Comparison of ENCODE assay signal across 9 mouse cellular contexts in genomic region chr14:55898947-55899346, GRCm38 (mm10). TPM values are rescaled to one million over a fixed set of nuclear protein-coding genes. Genes with fewer than 3 reads are reported as not detected.
DNase-seq lines count a peak whose midpoint lies in the region; ATAC-seq and TF ChIP-seq lines count a peak whose summit lies in the region.
"Had no signal": no experiment of that assay in that cellular context is flagged by ENCODE, and none has a peak within 500 bp of the region (broad histone marks: within the 10 kb centered on the region; RNA-seq: fewer than 3 reads in every experiment).

No protein-coding gene starts in this region.

- TF ChIP-seq CTCF in midbrain, postnatal 0 days (IDR thresholded peaks at IDR 0.05), result no peak

- no peak overlapping the region for H3K4me2 ChIP-seq in hindbrain, embryonic 11.5 days (replicated peaks; ENCODE audit: low read depth, low read length)
- H3K4me2 ChIP-seq in embryonic facial prominence, embryonic 15.5 days (replicated peaks), result peak overlapping the region; percentile 88
- H3K4me2 ChIP-seq in hindbrain, embryonic 14.5 days (replicated peaks), result peak overlapping the region; percentile 93
- H3K4me2 ChIP-seq in midbrain, postnatal 0 days (ENCODE audit: low read depth, low read length, poor library complexity, severe bottlenecking), result peak overlapping the region; percentile 84

- no peaks in the 10 kb centered on the region for H3K9me3 ChIP-seq in hindbrain, embryonic 10.5 days
- no peaks in the 10 kb centered on the region for H3K9me3 ChIP-seq in hindbrain, embryonic 11.5 days (ENCODE audit: control insufficient read depth, low read length)
- H3K9me3 ChIP-seq in embryonic facial prominence, embryonic 15.5 days (replicated peaks), result no peaks in the 10 kb centered on the region
- H3K9me3 ChIP-seq in hindbrain, embryonic 14.5 days (ENCODE audit: control insufficient read depth, low read length), result no peaks in the 10 kb centered on the region
- H3K9me3 ChIP-seq in midbrain, postnatal 0 days (ENCODE audit: low read length), result no peaks in the 10 kb centered on the region

- 88% methylated on average over 7 of the region's 7 CpGs for WGBS in hindbrain, embryonic 10.5 days
- 94% methylated on average over 7 of the region's 7 CpGs for WGBS in hindbrain, embryonic 11.5 days
- 87% methylated on average over 7 of the region's 7 CpGs for WGBS in embryonic facial prominence, embryonic 15.5 days
- 89% methylated on average over 7 of the region's 7 CpGs for WGBS in hindbrain, embryonic 14.5 days
- WGBS in midbrain, postnatal 0 days, result 90% methylated on average over 7 of the region's 7 CpGs

- no peak overlapping the region for H3K9ac ChIP-seq in hindbrain, embryonic 11.5 days (ENCODE audit: low read depth, low read length)
- 0 out of 2 replicates have a peak overlapping the region, but pooled peaks have one; percentile 66 for H3K9ac ChIP-seq in embryonic facial prominence, embryonic 15.5 days
- no peak overlapping the region for H3K9ac ChIP-seq in hindbrain, embryonic 14.5 days
- H3K9ac ChIP-seq in midbrain, postnatal 0 days (replicated peaks; ENCODE audit: low read length, poor library complexity, severe bottlenecking), result no peak overlapping the region

- H3K4me1 ChIP-seq in hindbrain, embryonic 10.5 days (replicated peaks), result peaks cover 25% of the 10 kb centered on the region
- 0 out of 2 replicates have a peak, but pooled peaks cover 3% of the 10 kb centered on the region for H3K4me1 ChIP-seq in hindbrain, embryonic 11.5 days (replicated peaks; ENCODE audit: control insufficient read depth, insufficient read depth, low read length)
- peaks cover 19% of the 10 kb centered on the region for H3K4me1 ChIP-seq in embryonic facial prominence, embryonic 15.5 days
- peaks cover 13% of the 10 kb centered on the region for H3K4me1 ChIP-seq in hindbrain, embryonic 14.5 days (replicated peaks; ENCODE audit: control insufficient read depth, insufficient read depth, low read length)
- peaks cover 4% of the 10 kb centered on the region; the same call in 1 of the 2 replicates for H3K4me1 ChIP-seq in midbrain, postnatal 0 days (ENCODE audit: insufficient read depth, low read length)

- no peak for DNase-seq in hindbrain, embryonic 10.5 days (ENCODE audit: low spot score)
- no peak for DNase-seq in hindbrain, embryonic 11.5 days (ENCODE audit: low spot score)
- no peak for DNase-seq in hindbrain, embryonic 14.5 days (ENCODE audit: low spot score)
- no peak for DNase-seq in midbrain, postnatal 0 days (ENCODE audit: low spot score)
- DNase-seq in left cerebral cortex, postnatal 14 days (ENCODE audit: low spot score in 2 of 2), result no peak
- DNase-seq in left cerebral cortex, postnatal 36 days (ENCODE audit: low spot score in 2 of 2), result no peak

- H3K36me3 ChIP-seq in hindbrain, embryonic 10.5 days, result peaks cover 45% of the 10 kb centered on the region
- H3K36me3 ChIP-seq in hindbrain, embryonic 11.5 days (ENCODE audit: control insufficient read depth, insufficient read depth, low read length), result peaks cover 8% of the 10 kb centered on the region
- peaks cover 45% of the 10 kb centered on the region for H3K36me3 ChIP-seq in embryonic facial prominence, embryonic 15.5 days
- H3K36me3 ChIP-seq in hindbrain, embryonic 14.5 days (replicated peaks; ENCODE audit: control insufficient read depth, insufficient read depth), result peaks cover 44% of the 10 kb centered on the region
- H3K36me3 ChIP-seq in midbrain, postnatal 0 days (ENCODE audit: insufficient read depth, low read length), result peaks cover 42% of the 10 kb centered on the region

- peak overlapping the region; percentile 62; the same call in 1 of the 2 replicates for H3K4me3 ChIP-seq in hindbrain, embryonic 10.5 days
- no peak overlapping the region for H3K4me3 ChIP-seq in hindbrain, embryonic 11.5 days (ENCODE audit: low read depth, low read length)
- H3K4me3 ChIP-seq in embryonic facial prominence, embryonic 15.5 days (replicated peaks), result no peak overlapping the region
- no peak overlapping the region for H3K4me3 ChIP-seq in hindbrain, embryonic 14.5 days (replicated peaks; ENCODE audit: low read length)
- H3K4me3 ChIP-seq in midbrain, postnatal 0 days (ENCODE audit: low read depth, low read length), result no peak overlapping the region

- intact Hi-C loops in left cerebral cortex, postnatal 14 days (cut with DNase I), result no loop called here
- intact Hi-C loops in left cerebral cortex, postnatal 36 days (cut with DNase I), result no loop called here

- 0 out of 2 replicates have a peak, but pooled peaks cover 8% of the 10 kb centered on the region for H3K27me3 ChIP-seq in hindbrain, embryonic 10.5 days (ENCODE audit: insufficient read depth, poor library complexity, severe bottlenecking)
- no peaks in the 10 kb centered on the region for H3K27me3 ChIP-seq in hindbrain, embryonic 11.5 days (ENCODE audit: control insufficient read depth, insufficient read depth, low read length)
- no peaks in the 10 kb centered on the region for H3K27me3 ChIP-seq in embryonic facial prominence, embryonic 15.5 days
- H3K27me3 ChIP-seq in hindbrain, embryonic 14.5 days (ENCODE audit: control insufficient read depth, insufficient read depth, low read length), result no peaks in the 10 kb centered on the region
- H3K27me3 ChIP-seq in midbrain, postnatal 0 days (ENCODE audit: insufficient read depth, low read length), result no peaks in the 10 kb centered on the region
- H3K27me3 ChIP-seq: Patski had no signal

- ATAC-seq in hindbrain, embryonic 11.5 days (ENCODE audit: low FRiP score), result no peak
- ATAC-seq in embryonic facial prominence, embryonic 15.5 days (ENCODE audit: insufficient number of reproducible peaks, low FRiP score, low TSS enrichment, low read depth), result no peak
- ATAC-seq in hindbrain, embryonic 14.5 days (ENCODE audit: low FRiP score), result no peak
- no peak for ATAC-seq in midbrain, postnatal 0 days (ENCODE audit: low FRiP score)

- 0 out of 2 replicates have a peak overlapping the region, but pooled peaks have one; percentile 87 for H3K27ac ChIP-seq in hindbrain, embryonic 10.5 days
- H3K27ac ChIP-seq in hindbrain, embryonic 11.5 days (ENCODE audit: low read depth, low read length), result no peak overlapping the region
- H3K27ac ChIP-seq in embryonic facial prominence, embryonic 15.5 days (replicated peaks), result peak overlapping the region; percentile 89; the same call in 1 of the 2 replicates
- no peak overlapping the region for H3K27ac ChIP-seq in hindbrain, embryonic 14.5 days
- H3K27ac ChIP-seq in midbrain, postnatal 0 days (ENCODE audit: low read depth, low read length), result no peak overlapping the region

RNA-seq across cellular contexts. Expression of gene Sdr39u1, which starts 1.1 kb away (rescaled TPM):
- 33.2 and 38.1 TPM in 2 replicates for polyA plus RNA-seq in hindbrain, embryonic 10.5 days (2016; fragmentation: Nextera tagmentation; extraction: Ambion mirVana)
- polyA plus RNA-seq in hindbrain, embryonic 11.5 days (2014; fragmentation: Nextera tagmentation; extraction: Ambion mirVana), result 39.7 and 41.9 TPM in 2 replicates
- 73.9 and 79.1 TPM in 2 replicates for polyA plus RNA-seq in embryonic facial prominence, embryonic 15.5 days (2015; fragmentation: Nextera tagmentation; extraction: Ambion mirVana)
- 131 and 138 TPM in 2 replicates for polyA plus RNA-seq in hindbrain, embryonic 14.5 days (2014; fragmentation: Nextera tagmentation; extraction: Ambion mirVana)
- total RNA-seq in midbrain, postnatal 0 days (2014; rRNA removed), result 143 and 146 TPM in 2 replicates
- polyA plus RNA-seq in midbrain, postnatal 0 days (2015; fragmentation: Nextera tagmentation; extraction: Ambion mirVana), result 131 and 162 TPM in 2 replicates
- total RNA-seq in left cerebral cortex, postnatal 14 days (2021), result 10 to 100 TPM; 85.8 to 94.6 TPM
- total RNA-seq in left cerebral cortex, postnatal 36 days (2021), result 100 to 1,000 TPM in 1 of 2 experiments, 10 to 100 TPM in 1; 89.7 to 104 TPM

RNA-seq across cellular contexts. Expression of gene Khnyn, which starts 14.2 kb away (rescaled TPM):
- polyA plus RNA-seq in hindbrain, embryonic 10.5 days (2016; fragmentation: Nextera tagmentation; extraction: Ambion mirVana), result 21.4 and 24.2 TPM in 2 replicates
- polyA plus RNA-seq in hindbrain, embryonic 11.5 days (2014; fragmentation: Nextera tagmentation; extraction: Ambion mirVana), result 7.8 and 9.3 TPM in 2 replicates
- 18.8 and 19.9 TPM in 2 replicates for polyA plus RNA-seq in embryonic facial prominence, embryonic 15.5 days (2015; fragmentation: Nextera tagmentation; extraction: Ambion mirVana)
- 6.6 and 7.0 TPM in 2 replicates for polyA plus RNA-seq in hindbrain, embryonic 14.5 days (2014; fragmentation: Nextera tagmentation; extraction: Ambion mirVana)
- total RNA-seq in midbrain, postnatal 0 days (2014; rRNA removed), result 14.2 and 19.9 TPM in 2 replicates
- 6.3 and 6.5 TPM in 2 replicates for polyA plus RNA-seq in midbrain, postnatal 0 days (2015; fragmentation: Nextera tagmentation; extraction: Ambion mirVana)
- 10 to 100 TPM; 10.4 to 10.8 TPM for total RNA-seq in left cerebral cortex, postnatal 14 days (2021)
- 10 to 100 TPM; 11.4 to 12.7 TPM for total RNA-seq in left cerebral cortex, postnatal 36 days (2021)

RNA-seq across cellular contexts. Expression of gene Cbln3, which starts 14.8 kb away (rescaled TPM):
- 0.12 and 0.33 TPM in 2 replicates for polyA plus RNA-seq in hindbrain, embryonic 10.5 days (2016; fragmentation: Nextera tagmentation; extraction: Ambion mirVana)
- 0.17 and 0.31 TPM in 2 replicates for polyA plus RNA-seq in hindbrain, embryonic 11.5 days (2014; fragmentation: Nextera tagmentation; extraction: Ambion mirVana)
- 0.33 and 0.35 TPM in 2 replicates for polyA plus RNA-seq in embryonic facial prominence, embryonic 15.5 days (2015; fragmentation: Nextera tagmentation; extraction: Ambion mirVana)
- polyA plus RNA-seq in hindbrain, embryonic 14.5 days (2014; fragmentation: Nextera tagmentation; extraction: Ambion mirVana), result 0.51 and 0.56 TPM in 2 replicates
- 0.66 and 1.8 TPM in 2 replicates for total RNA-seq in midbrain, postnatal 0 days (2014; rRNA removed)
- 0.43 and 0.54 TPM in 2 replicates for polyA plus RNA-seq in midbrain, postnatal 0 days (2015; fragmentation: Nextera tagmentation; extraction: Ambion mirVana)
- total RNA-seq in left cerebral cortex, postnatal 14 days (2021), result 1 to 10 TPM in 1 of 2 experiments, under 1 TPM in 1; 0.23 to 1.1 TPM
- total RNA-seq in left cerebral cortex, postnatal 36 days (2021), result under 1 TPM; 0.29 to 0.49 TPM
- total RNA-seq: gastrocnemius, adult 8-10 months had no signal

RNA-seq across cellular contexts. Expression of gene Nynrin, which starts 45.1 kb away (rescaled TPM):
- polyA plus RNA-seq in hindbrain, embryonic 10.5 days (2016; fragmentation: Nextera tagmentation; extraction: Ambion mirVana), result 24.1 and 24.4 TPM in 2 replicates
- 8.3 and 8.8 TPM in 2 replicates for polyA plus RNA-seq in hindbrain, embryonic 11.5 days (2014; fragmentation: Nextera tagmentation; extraction: Ambion mirVana)
- 20.8 and 25.0 TPM in 2 replicates for polyA plus RNA-seq in embryonic facial prominence, embryonic 15.5 days (2015; fragmentation: Nextera tagmentation; extraction: Ambion mirVana)
- polyA plus RNA-seq in hindbrain, embryonic 14.5 days (2014; fragmentation: Nextera tagmentation; extraction: Ambion mirVana), result 10.8 and 11.7 TPM in 2 replicates
- total RNA-seq in midbrain, postnatal 0 days (2014; rRNA removed), result 36.4 and 42.0 TPM in 2 replicates
- 6.8 and 7.2 TPM in 2 replicates for polyA plus RNA-seq in midbrain, postnatal 0 days (2015; fragmentation: Nextera tagmentation; extraction: Ambion mirVana)
- 1 to 10 TPM; 8.8 to 9.7 TPM for total RNA-seq in left cerebral cortex, postnatal 14 days (2021)
- 1 to 10 TPM; 7.9 to 9.5 TPM for total RNA-seq in left cerebral cortex, postnatal 36 days (2021)
- polyA plus RNA-seq: Patski had no signal

RNA-seq across cellular contexts. Expression of gene Cma1, which starts 45.5 kb away (rescaled TPM):
- not detected in 2 replicates for polyA plus RNA-seq in hindbrain, embryonic 10.5 days (2016; fragmentation: Nextera tagmentation; extraction: Ambion mirVana)
- polyA plus RNA-seq in hindbrain, embryonic 11.5 days (2014; fragmentation: Nextera tagmentation; extraction: Ambion mirVana), result not detected in 2 replicates
- polyA plus RNA-seq in embryonic facial prominence, embryonic 15.5 days (2015; fragmentation: Nextera tagmentation; extraction: Ambion mirVana), result 320 and 374 TPM in 2 replicates
- polyA plus RNA-seq in hindbrain, embryonic 14.5 days (2014; fragmentation: Nextera tagmentation; extraction: Ambion mirVana), result 0.60 TPM in 1 of 2 replicates, not detected in the other
- 2.7 TPM in 1 of 2 replicates, not detected in the other for total RNA-seq in midbrain, postnatal 0 days (2014; rRNA removed)
- polyA plus RNA-seq in midbrain, postnatal 0 days (2015; fragmentation: Nextera tagmentation; extraction: Ambion mirVana), result 0.42 and 1.7 TPM in 2 replicates
- total RNA-seq in left cerebral cortex, postnatal 14 days (2021), result not detected
- not detected for total RNA-seq in left cerebral cortex, postnatal 36 days (2021)
- polyA plus RNA-seq: Patski had no signal

Comparison
In these comparisons a context has a peak if more than half of its experiments do, and no peak if none do; other contexts are left out.
1. H3K27ac ChIP-seq: peak in hindbrain, embryonic 10.5 days (single experiment) and embryonic facial prominence, embryonic 15.5 days (single experiment); none in hindbrain, embryonic 11.5 days (single experiment), hindbrain, embryonic 14.5 days (single experiment) and midbrain, postnatal 0 days (single experiment).